Mouse (Mus musculus) mammary gland, adult 2 months (tissue): ENCODE data around the gene Ly6g6f. TPM values are rescaled to one million over a fixed set of nuclear protein-coding genes. Genes with fewer than 3 reads are reported as not detected.

Experiments used
- polyA plus RNA-seq: library from polyadenylated mRNA; depleted of rRNA; stranded (reverse); fragments of >200 nt; gene quantifications from 2 replicates; pipeline ENCODE4 v1.2.3, GENCODE M21; 2012; ENCODE audit warnings: low replicate concordance; rRNA removed

Gene Ly6g6f
- polyA plus RNA-seq, 1 experiment: not detected

GRCm38 (mm10) chr17:35046681-35047455, 38.5 kb downstream of the Ly6g6f start, which contains the start of gene Msh5:
Gene Msh5 (minus strand): TSS chr17:35046745.

Other genes starting within 250 kb of the Ly6g6f start
- 48.6 and 50.3 TPM in 2 replicates for gene Stk19, start 248.7 kb downstream of the Ly6g6f start, polyA plus RNA-seq
- gene Dxo, start 248.6 kb downstream of the Ly6g6f start, polyA plus RNA-seq: 72.8 and 80.9 TPM in 2 replicates
- 77.4 and 105 TPM in 2 replicates for gene Skiv2l, start 235.4 kb downstream of the Ly6g6f start, polyA plus RNA-seq
- gene Nelfe, start 235.2 kb downstream of the Ly6g6f start, polyA plus RNA-seq: 18.7 and 20.6 TPM in 2 replicates
- 70.0 and 71.7 TPM in 2 replicates for gene Cfb, start 223.1 kb downstream of the Ly6g6f start, polyA plus RNA-seq
- 13.1 and 14.3 TPM in 2 replicates for gene Zbtb12, start 206.1 kb downstream of the Ly6g6f start, polyA plus RNA-seq
- gene Gm20547, start 203.6 kb downstream of the Ly6g6f start, polyA plus RNA-seq: 0.06 and 0.07 TPM in 2 replicates
- 46.9 and 64.7 TPM in 2 replicates for gene C2, start 187.3 kb downstream of the Ly6g6f start, polyA plus RNA-seq
- 189 and 339 TPM in 2 replicates for gene Ehmt2, start 187.1 kb downstream of the Ly6g6f start, polyA plus RNA-seq
- gene Slc44a4, start 171.1 kb downstream of the Ly6g6f start, polyA plus RNA-seq: 7.4 and 9.2 TPM in 2 replicates
- 48.4 and 54.9 TPM in 2 replicates for gene Neu1, start 154.4 kb downstream of the Ly6g6f start, polyA plus RNA-seq
- 43.1 and 146 TPM in 2 replicates for gene Hspa1b, start 126.4 kb downstream of the Ly6g6f start, polyA plus RNA-seq
- gene Gm20481, start 115.7 kb downstream of the Ly6g6f start, polyA plus RNA-seq: 0.30 TPM in 1 of 2 replicates, not detected in the other
- gene Hspa1a, start 113.5 kb downstream of the Ly6g6f start, polyA plus RNA-seq: 17.7 and 42.4 TPM in 2 replicates
- 0.30 and 3.0 TPM in 2 replicates for gene Hspa1l, start 112.9 kb downstream of the Ly6g6f start, polyA plus RNA-seq
- gene Lsm2, start 103.7 kb downstream of the Ly6g6f start, polyA plus RNA-seq: 75.4 and 108 TPM in 2 replicates
- gene Vars, start 84.6 kb downstream of the Ly6g6f start, polyA plus RNA-seq: 197 and 475 TPM in 2 replicates
- gene Vwa7, start 69.0 kb downstream of the Ly6g6f start, polyA plus RNA-seq: 1.4 and 3.9 TPM in 2 replicates
- gene Sapcd1, start 57.6 kb downstream of the Ly6g6f start, polyA plus RNA-seq: 1.7 and 2.0 TPM in 2 replicates
- gene Msh5, start 38.9 kb downstream of the Ly6g6f start, polyA plus RNA-seq: 4.2 and 4.8 TPM in 2 replicates
- 110 and 121 TPM in 2 replicates for gene Clic1, start 35.6 kb downstream of the Ly6g6f start, polyA plus RNA-seq
- 58.1 and 90.9 TPM in 2 replicates for gene Ddah2, start 26.6 kb downstream of the Ly6g6f start, polyA plus RNA-seq
- gene Ly6g6c, start 20.2 kb downstream of the Ly6g6f start, polyA plus RNA-seq: 1.5 and 25.2 TPM in 2 replicates
- gene Mpig6b, start 19.4 kb downstream of the Ly6g6f start, polyA plus RNA-seq: 0.67 and 0.80 TPM in 2 replicates
- gene Ly6g6e, start 8.7 kb downstream of the Ly6g6f start, polyA plus RNA-seq: 5.7 and 9.0 TPM in 2 replicates
- 1.1 and 2.2 TPM in 2 replicates for gene Ly6g6d, start 7.5 kb downstream of the Ly6g6f start, polyA plus RNA-seq
- gene Abhd16a, start 3.7 kb upstream of the Ly6g6f start, polyA plus RNA-seq: 200 and 293 TPM in 2 replicates
- not detected in 2 replicates for gene Ly6g5c, start 22.7 kb upstream of the Ly6g6f start, polyA plus RNA-seq
- 3.5 and 4.4 TPM in 2 replicates for gene Ly6g5b, start 29.8 kb upstream of the Ly6g6f start, polyA plus RNA-seq
- 16.3 and 24.8 TPM in 2 replicates for gene Gpank1, start 35.8 kb upstream of the Ly6g6f start, polyA plus RNA-seq
- gene Csnk2b, start 36.4 kb upstream of the Ly6g6f start, polyA plus RNA-seq: 376 and 470 TPM in 2 replicates
- gene D17H6S53E, start 40.8 kb upstream of the Ly6g6f start, polyA plus RNA-seq: 8.7 and 9.2 TPM in 2 replicates
- gene Apom, start 46.4 kb upstream of the Ly6g6f start, polyA plus RNA-seq: 0.16 and 0.93 TPM in 2 replicates
- 203 and 278 TPM in 2 replicates for gene Bag6, start 49.6 kb upstream of the Ly6g6f start, polyA plus RNA-seq
- 344 and 571 TPM in 2 replicates for gene Prrc2a, start 79.3 kb upstream of the Ly6g6f start, polyA plus RNA-seq
- 2.8 and 5.7 TPM in 2 replicates for gene Aif1, start 90.5 kb upstream of the Ly6g6f start, polyA plus RNA-seq
- gene Lst1, start 102.8 kb upstream of the Ly6g6f start, polyA plus RNA-seq: 48.2 and 60.4 TPM in 2 replicates
- 118 and 400 TPM in 2 replicates for gene Ltb, start 108.8 kb upstream of the Ly6g6f start, polyA plus RNA-seq
- gene Tnf, start 116.4 kb upstream of the Ly6g6f start, polyA plus RNA-seq: 7.1 and 9.9 TPM in 2 replicates
- gene Lta, start 119.7 kb upstream of the Ly6g6f start, polyA plus RNA-seq: 12.2 and 19.0 TPM in 2 replicates
- gene Gm16181, start 135.2 kb upstream of the Ly6g6f start, polyA plus RNA-seq: 0.80 and 4.0 TPM in 2 replicates
- 6.5 and 11.8 TPM in 2 replicates for gene Atp6v1g2, start 148.1 kb upstream of the Ly6g6f start, polyA plus RNA-seq
- 10.2 and 38.6 TPM in 2 replicates for gene Nfkbil1, start 150.2 kb upstream of the Ly6g6f start, polyA plus RNA-seq
- 265 and 272 TPM in 2 replicates for gene Ddx39b, start 156.1 kb upstream of the Ly6g6f start, polyA plus RNA-seq
- 1,785 and 2,234 TPM in 2 replicates for gene H2-D1, start 177.1 kb upstream of the Ly6g6f start, polyA plus RNA-seq
- gene H2-Q1, start 234.8 kb upstream of the Ly6g6f start, polyA plus RNA-seq: 0.06 and 0.08 TPM in 2 replicates